Mouse (Mus musculus): ENCODE results near the gene Dpm2. TPM values are rescaled to one million over a fixed set of nuclear protein-coding genes. Genes with fewer than 3 reads are reported as not detected.

The Dpm2 gene
- polyA plus RNA-seq, 1 experiment from 2014 or later, result 100 TPM

GRCm38 (mm10) chr2:32538461-32538860, 32.2 kb upstream of the Dpm2 start:
- no peak overlapping the region for H3K4me3 ChIP-seq (ENCODE audit: low read depth, low read length)
- H3K27ac ChIP-seq (replicated peaks; ENCODE audit: low read depth, low read length), result no peak overlapping the region
- no peak overlapping the region for H3K9ac ChIP-seq (replicated peaks; ENCODE audit: low read length)
- DNase-seq (ENCODE audit: low spot score) (no peak), ATAC-seq (replicated peaks; ENCODE audit: insufficient number of reproducible peaks, low FRiP score, low TSS enrichment, low read depth) (no peak)
- no peaks in the 10 kb centered on the region for H3K36me3 ChIP-seq (replicated peaks; ENCODE audit: control insufficient read depth, insufficient read depth, low read depth, low read length)
- no peaks in the 10 kb centered on the region for H3K27me3 ChIP-seq (ENCODE audit: control insufficient read depth, insufficient read depth, low read length)
- H3K9me3 ChIP-seq (replicated peaks; ENCODE audit: control insufficient read depth, low read length), result no peaks in the 10 kb centered on the region
- peaks cover 15% of the 10 kb centered on the region; the same call in 1 of the 2 replicates for H3K4me1 ChIP-seq (ENCODE audit: control insufficient read depth, insufficient read depth, low read length)
- no peak overlapping the region for H3K4me2 ChIP-seq (ENCODE audit: low read depth, low read length)
- WGBS, result 74% methylated on average over 4 of the region's 4 CpGs

- ATAC-seq (replicated peaks; ENCODE audit: insufficient number of reproducible peaks, low FRiP score, low TSS enrichment, low read depth) (no peak), DNase-seq (ENCODE audit: low spot score) (no peak)
- Histone ChIP-seq H3K27ac (replicated peaks; ENCODE audit: low read depth, low read length) (no peak overlapping the region), H3K4me3 (ENCODE audit: low read depth, low read length) (no peak overlapping the region), H3K27me3 (ENCODE audit: control insufficient read depth, insufficient read depth, low read length) (no peaks in the 10 kb centered on the region), H3K9me3 (replicated peaks; ENCODE audit: control insufficient read depth, low read length) (no peaks in the 10 kb centered on the region), H3K9ac (replicated peaks; ENCODE audit: low read length) (no peak overlapping the region; the same call in 1 of the 2 replicates), H3K4me2 (ENCODE audit: low read depth, low read length) (no peak overlapping the region; the same call in 1 of the 2 replicates), H3K36me3 (replicated peaks; ENCODE audit: control insufficient read depth, insufficient read depth, low read depth, low read length) (no peaks in the 10 kb centered on the region), H3K4me1 (ENCODE audit: control insufficient read depth, insufficient read depth, low read length) (peaks cover 15% of the 10 kb centered on the region; the same call in 1 of the 2 replicates)
- 77% methylated on average over 14 of the region's 14 CpGs for WGBS
Measured at GRCm38 (mm10) chr2:32539452-32539981, 31.1 kb upstream of the Dpm2 start.

DNA sequence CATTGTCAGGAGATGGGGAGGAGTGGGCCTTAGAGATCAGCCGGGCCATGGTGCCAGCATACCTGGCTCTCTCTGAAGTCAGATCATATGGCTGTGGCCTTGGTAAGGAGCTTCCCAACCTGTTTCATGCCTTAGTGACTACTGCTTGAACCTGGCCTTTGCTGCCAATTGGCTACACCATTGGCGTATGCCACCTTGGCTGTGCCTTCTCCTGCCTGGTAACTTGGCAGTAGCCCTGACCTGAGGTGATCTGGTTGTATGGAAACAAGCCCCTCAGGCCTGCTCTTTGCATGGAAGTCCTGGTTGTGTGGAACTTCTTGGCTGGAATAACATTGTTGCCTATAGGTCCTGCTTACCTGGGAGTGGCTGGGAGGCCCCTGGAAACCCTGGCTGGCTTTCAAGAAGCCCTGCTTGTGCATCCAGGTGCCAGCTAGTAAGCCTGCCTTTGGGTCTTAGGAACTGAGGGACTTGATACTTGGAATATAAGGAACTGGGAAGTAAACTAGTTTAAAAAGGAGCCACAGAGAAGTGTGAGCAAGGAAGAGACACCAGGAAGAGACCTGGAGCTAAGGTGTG, 29.2 kb upstream of the Dpm2 start:
- Histone ChIP-seq H3K27ac (replicated peaks; ENCODE audit: low read depth, low read length) (no peak overlapping the region), H3K4me2 (ENCODE audit: low read depth, low read length) (no peak overlapping the region), H3K4me3 (ENCODE audit: low read depth, low read length) (no peak overlapping the region), H3K9me3 (replicated peaks; ENCODE audit: control insufficient read depth, low read length) (no peaks in the 10 kb centered on the region), H3K4me1 (ENCODE audit: control insufficient read depth, insufficient read depth, low read length) (peaks cover 15% of the 10 kb centered on the region; the same call in 1 of the 2 replicates), H3K36me3 (replicated peaks; ENCODE audit: control insufficient read depth, insufficient read depth, low read depth, low read length) (no peaks in the 10 kb centered on the region), H3K9ac (replicated peaks; ENCODE audit: low read length) (no peak overlapping the region), H3K27me3 (ENCODE audit: control insufficient read depth, insufficient read depth, low read length) (no peaks in the 10 kb centered on the region)
- DNase-seq (ENCODE audit: low spot score) (no peak), ATAC-seq (replicated peaks; ENCODE audit: insufficient number of reproducible peaks, low FRiP score, low TSS enrichment, low read depth) (no peak)
- WGBS, result 88% methylated on average over 2 of the region's 2 CpGs

GRCm38 (mm10) chr2:32541986-32542573, 28.6 kb upstream of the Dpm2 start:
- Histone ChIP-seq H3K9ac (replicated peaks; ENCODE audit: low read length) (no peak overlapping the region), H3K9me3 (replicated peaks; ENCODE audit: control insufficient read depth, low read length) (no peaks in the 10 kb centered on the region), H3K4me3 (ENCODE audit: low read depth, low read length) (no peak overlapping the region), H3K4me2 (ENCODE audit: low read depth, low read length) (no peak overlapping the region), H3K4me1 (ENCODE audit: control insufficient read depth, insufficient read depth, low read length) (peaks cover 15% of the 10 kb centered on the region; the same call in 1 of the 2 replicates), H3K27ac (replicated peaks; ENCODE audit: low read depth, low read length) (no peak overlapping the region), H3K27me3 (ENCODE audit: control insufficient read depth, insufficient read depth, low read length) (no peaks in the 10 kb centered on the region), H3K36me3 (replicated peaks; ENCODE audit: control insufficient read depth, insufficient read depth, low read depth, low read length) (no peaks in the 10 kb centered on the region)
- WGBS, result 92% methylated on average over 4 of the region's 4 CpGs
- ATAC-seq (replicated peaks; ENCODE audit: insufficient number of reproducible peaks, low FRiP score, low TSS enrichment, low read depth), result no peak
- DNase-seq (ENCODE audit: low spot score), result no peak

DNA sequence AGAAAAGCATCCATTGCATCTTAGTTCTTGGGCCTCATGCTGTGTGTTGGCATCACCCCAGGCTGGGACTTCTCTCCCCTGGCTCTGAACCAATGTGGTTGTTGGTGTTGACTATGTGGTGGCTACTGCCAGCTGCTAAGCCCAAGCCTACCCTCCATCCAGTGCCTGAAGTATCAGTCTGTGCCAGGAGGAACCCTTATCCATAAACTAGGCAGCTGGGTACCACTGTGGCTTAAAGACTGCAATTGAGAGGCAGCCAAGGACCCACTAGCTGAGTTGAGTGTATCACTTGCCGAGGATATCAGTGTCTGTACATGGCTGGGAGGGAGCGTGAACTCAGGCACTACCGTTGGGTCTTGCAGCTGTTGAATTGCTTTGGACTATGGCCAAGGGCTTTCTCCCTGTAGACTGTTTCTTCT, 27.6 kb upstream of the Dpm2 start:
- Histone ChIP-seq H3K9ac (replicated peaks; ENCODE audit: low read length) (no peak overlapping the region), H3K4me2 (ENCODE audit: low read depth, low read length) (no peak overlapping the region), H3K9me3 (replicated peaks; ENCODE audit: control insufficient read depth, low read length) (no peaks in the 10 kb centered on the region), H3K36me3 (replicated peaks; ENCODE audit: control insufficient read depth, insufficient read depth, low read depth, low read length) (no peaks in the 10 kb centered on the region), H3K4me1 (ENCODE audit: control insufficient read depth, insufficient read depth, low read length) (peaks cover 6% of the 10 kb centered on the region; the same call in 1 of the 2 replicates), H3K27me3 (ENCODE audit: control insufficient read depth, insufficient read depth, low read length) (no peaks in the 10 kb centered on the region), H3K4me3 (ENCODE audit: low read depth, low read length) (no peak overlapping the region), H3K27ac (replicated peaks; ENCODE audit: low read depth, low read length) (no peak overlapping the region)
- ATAC-seq (replicated peaks; ENCODE audit: insufficient number of reproducible peaks, low FRiP score, low TSS enrichment, low read depth), result no peak
- 97% methylated on average over 3 of the region's 3 CpGs for WGBS
- no peak for DNase-seq (ENCODE audit: low spot score)

DNA sequence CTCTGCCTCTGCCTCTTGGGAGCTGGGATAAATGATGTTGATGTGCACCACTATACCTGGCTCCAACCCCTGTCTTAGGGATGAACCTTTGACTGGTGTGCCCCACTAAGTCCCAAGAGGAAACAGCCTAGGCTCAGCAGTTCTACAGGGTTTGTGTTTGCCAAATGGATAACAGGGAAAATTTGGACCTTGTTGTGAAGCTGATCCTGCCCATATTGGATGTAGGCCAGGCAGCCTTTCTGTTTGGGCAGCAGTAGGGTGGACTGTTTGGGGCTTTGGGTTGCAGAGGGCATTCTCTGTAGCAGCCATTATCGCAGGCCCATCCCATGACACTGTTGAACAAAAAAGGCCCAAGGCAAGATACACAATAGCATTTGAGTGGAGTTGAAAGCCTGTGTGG, 23.7 kb upstream of the Dpm2 start:
- H3K36me3 ChIP-seq (replicated peaks; ENCODE audit: control insufficient read depth, insufficient read depth, low read depth, low read length), result no peaks in the 10 kb centered on the region
- H3K4me1 ChIP-seq (ENCODE audit: control insufficient read depth, insufficient read depth, low read length), result peaks cover 5% of the 10 kb centered on the region
- H3K9me3 ChIP-seq (replicated peaks; ENCODE audit: control insufficient read depth, low read length), result no peaks in the 10 kb centered on the region
- H3K27me3 ChIP-seq (ENCODE audit: control insufficient read depth, insufficient read depth, low read length), result no peaks in the 10 kb centered on the region
- no peak overlapping the region for H3K9ac ChIP-seq (replicated peaks; ENCODE audit: low read length)
- ATAC-seq (replicated peaks; ENCODE audit: insufficient number of reproducible peaks, low FRiP score, low TSS enrichment, low read depth) (no peak), DNase-seq (ENCODE audit: low spot score) (no peak)
- no peak overlapping the region for H3K4me2 ChIP-seq (ENCODE audit: low read depth, low read length)
- H3K4me3 ChIP-seq (ENCODE audit: low read depth, low read length), result no peak overlapping the region
- H3K27ac ChIP-seq (replicated peaks; ENCODE audit: low read depth, low read length), result no peak overlapping the region
- WGBS, result 91% methylated on average over 1 of the region's 1 CpGs

DNA sequence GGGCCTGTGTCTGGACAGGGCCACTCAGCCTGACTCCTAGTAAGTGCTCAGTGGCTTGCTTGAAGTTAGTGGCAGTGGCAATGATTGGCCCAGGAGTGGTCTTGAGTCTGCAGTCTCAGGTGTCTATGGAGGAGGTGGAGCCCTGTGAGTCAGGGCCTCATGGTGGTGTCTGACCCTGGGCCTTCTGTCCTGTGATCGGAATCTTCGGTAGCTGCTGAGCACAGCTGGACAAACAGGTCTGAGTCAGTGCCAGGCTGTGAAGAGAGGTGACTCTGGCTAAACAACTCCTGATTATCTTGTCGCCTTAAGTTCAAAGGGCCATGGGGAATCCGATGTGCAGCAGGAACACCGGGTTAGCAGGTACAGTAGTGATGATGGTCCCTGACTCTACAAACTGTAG, 23.3 kb upstream of the Dpm2 start:
- WGBS, result 86% methylated on average over 5 of the region's 5 CpGs
- H3K4me3 ChIP-seq (ENCODE audit: low read depth, low read length), result no peak overlapping the region
- H3K9me3 ChIP-seq (replicated peaks; ENCODE audit: control insufficient read depth, low read length), result no peaks in the 10 kb centered on the region
- no peaks in the 10 kb centered on the region for H3K27me3 ChIP-seq (ENCODE audit: control insufficient read depth, insufficient read depth, low read length)
- no peak overlapping the region for H3K27ac ChIP-seq (replicated peaks; ENCODE audit: low read depth, low read length)
- ATAC-seq (replicated peaks; ENCODE audit: insufficient number of reproducible peaks, low FRiP score, low TSS enrichment, low read depth) (no peak), DNase-seq (ENCODE audit: low spot score) (no peak)
- H3K9ac ChIP-seq (replicated peaks; ENCODE audit: low read length), result no peak overlapping the region
- H3K4me1 ChIP-seq (ENCODE audit: control insufficient read depth, insufficient read depth, low read length), result peaks cover 5% of the 10 kb centered on the region
- no peak overlapping the region for H3K4me2 ChIP-seq (ENCODE audit: low read depth, low read length)
- H3K36me3 ChIP-seq (replicated peaks; ENCODE audit: control insufficient read depth, insufficient read depth, low read depth, low read length), result no peaks in the 10 kb centered on the region

DNA sequence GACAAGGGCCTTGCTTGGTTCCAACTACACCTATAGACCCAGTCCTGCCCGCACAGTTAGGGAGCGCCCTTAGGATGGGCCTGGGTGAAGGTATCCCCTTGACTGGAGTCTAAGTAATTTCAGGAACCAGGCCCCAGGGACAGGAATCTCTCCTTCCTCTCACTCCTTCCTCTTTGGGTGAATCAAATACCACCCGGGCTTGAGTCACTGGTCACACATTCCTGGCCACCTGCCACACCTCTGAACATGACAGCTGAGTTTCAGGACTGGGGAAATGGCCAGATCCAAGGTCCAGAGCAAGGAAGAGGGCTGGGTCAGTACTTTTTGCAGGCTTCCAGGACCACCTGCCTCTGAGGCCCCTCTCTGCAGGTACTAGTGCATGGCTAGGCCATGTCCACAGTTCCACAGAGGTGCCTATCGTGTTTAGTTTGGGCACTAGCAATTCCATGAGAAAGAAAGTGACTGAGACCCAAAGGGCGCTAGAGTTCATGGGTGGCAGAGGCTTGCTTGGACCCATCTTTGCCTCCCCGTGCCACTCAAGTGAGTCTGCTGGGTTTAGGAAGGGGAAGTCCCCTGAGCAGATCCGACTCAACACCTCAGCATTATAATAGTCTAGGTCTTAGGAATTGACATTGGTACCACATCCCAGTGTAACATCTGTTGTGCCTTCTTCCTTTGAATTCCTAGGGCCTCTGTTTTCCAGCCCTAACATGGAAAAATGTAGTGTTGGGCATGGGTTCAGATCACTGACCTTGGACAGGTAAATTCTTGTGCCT, 22.5 kb upstream of the Dpm2 start:
- Histone ChIP-seq H3K9me3 (replicated peaks; ENCODE audit: control insufficient read depth, low read length) (no peaks in the 10 kb centered on the region), H3K4me2 (ENCODE audit: low read depth, low read length) (no peak overlapping the region), H3K4me1 (ENCODE audit: control insufficient read depth, insufficient read depth, low read length) (peaks cover 5% of the 10 kb centered on the region), H3K27ac (replicated peaks; ENCODE audit: low read depth, low read length) (no peak overlapping the region), H3K36me3 (replicated peaks; ENCODE audit: control insufficient read depth, insufficient read depth, low read depth, low read length) (no peaks in the 10 kb centered on the region), H3K4me3 (ENCODE audit: low read depth, low read length) (no peak overlapping the region), H3K9ac (replicated peaks; ENCODE audit: low read length) (no peak overlapping the region), H3K27me3 (ENCODE audit: control insufficient read depth, insufficient read depth, low read length) (no peaks in the 10 kb centered on the region)
- ATAC-seq (replicated peaks; ENCODE audit: insufficient number of reproducible peaks, low FRiP score, low TSS enrichment, low read depth) (no peak), DNase-seq (ENCODE audit: low spot score) (no peak)
- 92% methylated on average over 7 of the region's 7 CpGs for WGBS

Data from embryonic facial prominence, embryonic 11.5 days (tissue).